Mouse (Mus musculus): ENCODE results near the gene Prpf38b. TPM values are rescaled to one million over a fixed set of nuclear protein-coding genes. Genes with fewer than 3 reads are reported as not detected.
"Not testable (repeated sequence)": the region's sequence is repeated elsewhere in the genome, so short reads cannot be mapped to it uniquely, and the experiment has no call there.

The Prpf38b gene
- polyA plus RNA-seq, 1 experiment from 2014 or later = 47.6 TPM

DNA sequence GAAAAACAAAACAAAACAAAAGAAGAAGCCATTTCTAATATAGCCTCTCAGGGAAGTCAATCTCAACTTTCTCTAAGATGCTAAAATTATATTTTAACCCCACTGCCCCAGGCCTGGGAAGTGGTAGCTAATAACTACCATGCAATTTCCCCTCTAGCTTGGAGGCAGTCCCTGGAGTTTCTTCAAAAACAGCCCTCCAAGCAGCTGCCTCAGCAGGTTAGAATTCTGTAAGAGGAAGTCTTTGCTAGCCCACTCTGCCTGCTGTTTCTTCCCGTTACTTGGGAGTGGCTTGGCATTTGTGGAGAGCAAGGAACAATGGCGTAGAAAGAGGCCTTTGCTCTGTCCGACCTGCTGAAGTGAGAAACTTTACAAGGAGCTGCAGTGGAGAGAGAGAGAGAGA, 46.4 kb downstream of the Prpf38b start:
- no peak for DNase-seq (ENCODE audit: low spot score)
- ATAC-seq (replicated peaks; ENCODE audit: low FRiP score, low read depth) = no peak
- no peaks in the 10 kb centered on the region for H3K9me3 ChIP-seq (replicated peaks; ENCODE audit: low read length)
- 54% methylated on average over 3 of the region's 3 CpGs for WGBS
- no peak overlapping the region for H3K9ac ChIP-seq (ENCODE audit: low read depth, low read length)
- no peaks in the 10 kb centered on the region for H3K4me1 ChIP-seq (replicated peaks; ENCODE audit: insufficient read depth, low read length)
- no peak for TF ChIP-seq CTCF (IDR thresholded peaks at IDR 0.05; ENCODE audit: low read depth)
- no peaks in the 10 kb centered on the region for H3K36me3 ChIP-seq (ENCODE audit: insufficient read depth, low read length)
- H3K4me2 ChIP-seq (ENCODE audit: low read length) = no peak overlapping the region
- no peak overlapping the region for H3K27ac ChIP-seq
- no peak overlapping the region for H3K4me3 ChIP-seq (replicated peaks; ENCODE audit: low read depth, low read length)
- no peaks in the 10 kb centered on the region for H3K27me3 ChIP-seq (ENCODE audit: insufficient read depth, low read length)

DNA sequence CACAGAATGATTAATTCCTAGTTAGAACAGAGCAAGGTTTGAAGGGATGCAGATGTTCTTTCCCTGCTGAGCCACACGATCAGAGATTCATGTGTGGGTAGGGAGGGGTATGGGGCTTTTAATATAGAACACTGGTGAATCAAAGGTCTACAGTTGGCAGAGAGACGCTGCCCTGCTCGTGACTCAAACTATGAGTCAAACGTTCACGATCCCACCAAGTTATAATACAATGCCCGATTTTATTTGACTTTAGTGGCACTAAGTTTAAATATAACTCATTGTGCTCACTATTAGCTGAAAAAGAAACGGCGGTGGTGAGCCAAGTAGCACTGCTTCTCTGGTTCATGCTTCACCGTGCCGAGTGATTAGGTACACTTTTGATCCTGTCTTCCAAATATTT, 48.4 kb downstream of the Prpf38b start:
- TF ChIP-seq CTCF (IDR thresholded peaks at IDR 0.05; ENCODE audit: low read depth) = no peak
- DNase-seq (ENCODE audit: low spot score) (no peak), ATAC-seq (replicated peaks; ENCODE audit: low FRiP score, low read depth) (no peak)
- no peak overlapping the region for H3K27ac ChIP-seq
- 82% methylated on average over 10 of the region's 10 CpGs for WGBS
- H3K27me3 ChIP-seq (ENCODE audit: insufficient read depth, low read length) = no peaks in the 10 kb centered on the region
- no peak overlapping the region for H3K4me2 ChIP-seq (ENCODE audit: low read length)
- H3K9ac ChIP-seq (ENCODE audit: low read depth, low read length) = no peak overlapping the region
- no peaks in the 10 kb centered on the region for H3K4me1 ChIP-seq (replicated peaks; ENCODE audit: insufficient read depth, low read length)
- no peaks in the 10 kb centered on the region for H3K36me3 ChIP-seq (ENCODE audit: insufficient read depth, low read length)
- H3K9me3 ChIP-seq (replicated peaks; ENCODE audit: low read length) = no peaks in the 10 kb centered on the region
- no peak overlapping the region for H3K4me3 ChIP-seq (replicated peaks; ENCODE audit: low read depth, low read length)

- ATAC-seq (replicated peaks; ENCODE audit: low FRiP score, low read depth); H3K4me3 ChIP-seq (replicated peaks; ENCODE audit: low read depth, low read length); H3K4me2 ChIP-seq (ENCODE audit: low read length); DNase-seq (ENCODE audit: low spot score); H3K9me3 ChIP-seq (replicated peaks; ENCODE audit: low read length); H3K36me3 ChIP-seq (ENCODE audit: insufficient read depth, low read length); H3K27me3 ChIP-seq (ENCODE audit: insufficient read depth, low read length); H3K27ac ChIP-seq; H3K9ac ChIP-seq (ENCODE audit: low read depth, low read length); H3K4me1 ChIP-seq (replicated peaks; ENCODE audit: insufficient read depth, low read length): not testable (repeated sequence)
- WGBS = 87% methylated on average over 4 of the region's 4 CpGs
Measured at GRCm38 (mm10) chr3:108862282-108862681, 49.2 kb downstream of the Prpf38b start.

DNA sequence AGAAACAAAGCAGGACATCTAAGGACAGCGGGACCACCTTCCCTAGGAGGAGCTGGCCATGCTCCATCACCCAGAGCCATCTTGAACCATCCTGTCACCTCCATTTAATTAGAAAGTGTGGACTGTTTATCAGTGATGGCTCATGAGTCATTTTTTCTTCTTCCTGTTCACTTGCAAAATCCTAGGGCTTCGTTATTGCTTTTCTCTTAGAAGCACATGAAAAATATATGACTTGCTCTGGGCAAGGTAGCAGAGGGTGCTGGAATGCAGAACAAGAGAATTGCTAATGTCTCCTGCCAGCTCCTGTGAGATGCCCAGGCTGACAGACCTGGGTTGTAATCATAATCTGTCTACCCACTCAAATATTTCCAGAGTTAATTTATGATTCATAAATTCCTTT, 50.7 kb downstream of the Prpf38b start:
- WGBS = 59% methylated on average over 2 of the region's 2 CpGs
- no peak overlapping the region for H3K9ac ChIP-seq (ENCODE audit: low read depth, low read length)
- H3K9me3 ChIP-seq (replicated peaks; ENCODE audit: low read length) = no peaks in the 10 kb centered on the region
- DNase-seq (ENCODE audit: low spot score) (no peak), ATAC-seq (replicated peaks; ENCODE audit: low FRiP score, low read depth) (no peak)
- no peaks in the 10 kb centered on the region for H3K27me3 ChIP-seq (ENCODE audit: insufficient read depth, low read length)
- H3K4me1 ChIP-seq (replicated peaks; ENCODE audit: insufficient read depth, low read length) = no peaks in the 10 kb centered on the region
- no peak overlapping the region for H3K4me3 ChIP-seq (replicated peaks; ENCODE audit: low read depth, low read length)
- H3K27ac ChIP-seq = no peak overlapping the region
- no peak for TF ChIP-seq CTCF (IDR thresholded peaks at IDR 0.05; ENCODE audit: low read depth)
- no peaks in the 10 kb centered on the region for H3K36me3 ChIP-seq (ENCODE audit: insufficient read depth, low read length)
- no peak overlapping the region for H3K4me2 ChIP-seq (ENCODE audit: low read length)

DNA sequence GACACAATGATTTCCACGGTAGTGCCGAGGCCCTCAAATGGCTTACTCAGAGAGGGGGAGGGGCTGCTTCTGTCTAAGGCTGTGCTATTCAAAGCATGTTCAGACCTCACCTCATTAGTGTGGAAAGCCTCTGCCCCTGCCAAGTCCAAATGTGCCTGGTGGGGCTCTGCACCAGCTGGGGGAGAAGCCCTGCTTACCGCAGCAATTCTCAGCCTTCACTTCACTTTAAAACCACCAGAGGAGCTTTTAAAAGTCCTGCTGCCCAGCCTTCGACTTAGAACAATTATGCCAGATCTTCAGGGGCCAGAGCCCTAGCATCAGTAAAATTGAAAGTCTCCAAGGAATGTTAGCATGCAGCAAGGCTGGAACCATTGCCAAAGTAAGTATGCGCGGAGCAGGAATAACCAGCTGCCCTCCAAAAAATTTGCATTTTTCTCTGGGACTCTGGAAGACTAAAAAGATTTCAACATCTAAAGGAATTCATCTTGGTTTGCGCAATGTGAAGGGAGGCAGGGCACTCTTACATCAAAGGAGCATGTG, 53.2 kb downstream of the Prpf38b start:
- Histone ChIP-seq H3K27ac (no peak overlapping the region), H3K4me3 (replicated peaks; ENCODE audit: low read depth, low read length) (no peak overlapping the region)

DNA sequence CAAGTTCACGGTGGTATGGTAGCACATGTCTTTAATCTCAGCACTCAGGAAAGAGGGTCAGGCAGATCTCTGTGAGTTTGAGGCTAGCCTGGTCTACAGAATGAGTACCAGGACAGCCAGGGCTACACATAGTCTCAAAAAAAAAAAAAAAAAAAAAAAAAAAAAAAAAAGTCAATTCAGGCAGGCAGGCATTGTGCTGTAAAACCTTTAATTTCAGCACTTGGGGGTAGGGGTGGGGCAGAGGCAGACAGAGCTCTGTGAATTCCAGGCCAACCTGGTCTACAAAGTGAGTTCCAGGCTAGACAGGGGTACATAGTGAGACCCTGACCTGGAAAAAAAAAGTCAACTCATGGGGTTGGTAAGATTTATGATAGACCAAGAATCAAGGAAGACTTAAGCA, 53.8 kb downstream of the Prpf38b start:
- H3K27ac ChIP-seq = no peak overlapping the region
- H3K9me3 ChIP-seq (replicated peaks; ENCODE audit: low read length) = no peaks in the 10 kb centered on the region
- no peak for ATAC-seq (replicated peaks; ENCODE audit: low FRiP score, low read depth)
- no peaks in the 10 kb centered on the region for H3K27me3 ChIP-seq (ENCODE audit: insufficient read depth, low read length)
- H3K9ac ChIP-seq (ENCODE audit: low read depth, low read length) = no peak overlapping the region
- no peak overlapping the region for H3K4me3 ChIP-seq (replicated peaks; ENCODE audit: low read depth, low read length)
- H3K4me1 ChIP-seq (replicated peaks; ENCODE audit: insufficient read depth, low read length) = no peaks in the 10 kb centered on the region
- DNase-seq (ENCODE audit: low spot score) = no peak
- H3K4me2 ChIP-seq (ENCODE audit: low read length) = no peak overlapping the region
- no peaks in the 10 kb centered on the region for H3K36me3 ChIP-seq (ENCODE audit: insufficient read depth, low read length)
- 90% methylated on average over 1 of the region's 1 CpGs for WGBS
- TF ChIP-seq CTCF (IDR thresholded peaks at IDR 0.05; ENCODE audit: low read depth) = no peak

More for the DNA sequence above, 53.2 kb downstream of the Prpf38b start:
- no peaks in the 10 kb centered on the region for H3K36me3 ChIP-seq (ENCODE audit: insufficient read depth, low read length)
- no peak overlapping the region for H3K4me2 ChIP-seq (ENCODE audit: low read length)
- 28% methylated on average over 7 of the region's 7 CpGs for WGBS
- H3K27me3 ChIP-seq (ENCODE audit: insufficient read depth, low read length) = no peaks in the 10 kb centered on the region
- H3K9ac ChIP-seq (ENCODE audit: low read depth, low read length) = no peak overlapping the region
- TF ChIP-seq CTCF (IDR thresholded peaks at IDR 0.05; ENCODE audit: low read depth) = 0 out of 2 replicates have a peak, but pooled peaks have one; percentile 5
- H3K4me1 ChIP-seq (replicated peaks; ENCODE audit: insufficient read depth, low read length) = no peaks in the 10 kb centered on the region
- ATAC-seq (replicated peaks; ENCODE audit: low FRiP score, low read depth) (no peak; the same call in 1 of the 2 replicates), DNase-seq (ENCODE audit: low spot score) (peak; percentile 65)
- no peaks in the 10 kb centered on the region for H3K9me3 ChIP-seq (replicated peaks; ENCODE audit: low read length)

DNA sequence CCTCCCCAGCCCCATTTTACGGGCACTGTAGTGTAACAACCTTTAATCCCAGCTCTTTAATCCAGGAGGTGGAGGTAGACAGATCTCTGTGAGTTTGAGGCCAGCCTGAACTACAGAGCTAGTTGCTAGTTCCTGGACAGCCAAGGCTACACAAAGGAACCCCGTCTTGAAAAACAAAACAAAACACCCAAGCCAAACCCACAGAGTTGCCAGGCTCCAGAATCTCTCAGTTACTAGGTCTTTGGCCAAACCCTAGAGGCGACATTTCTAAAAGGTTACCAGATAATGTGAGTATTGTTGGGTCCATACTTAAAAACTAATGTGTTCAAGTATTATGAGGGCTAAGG, 54.4 kb downstream of the Prpf38b start:
- no peak overlapping the region for H3K9ac ChIP-seq (ENCODE audit: low read depth, low read length)
- H3K27ac ChIP-seq = no peak overlapping the region
- H3K4me3 ChIP-seq (replicated peaks; ENCODE audit: low read depth, low read length) = no peak overlapping the region
- no peaks in the 10 kb centered on the region for H3K27me3 ChIP-seq (ENCODE audit: insufficient read depth, low read length)
- WGBS = 44% methylated on average over 3 of the region's 3 CpGs
- DNase-seq (ENCODE audit: low spot score) = no peak
- H3K9me3 ChIP-seq (replicated peaks; ENCODE audit: low read length) = no peaks in the 10 kb centered on the region
- H3K4me2 ChIP-seq (ENCODE audit: low read length) = no peak overlapping the region
- H3K36me3 ChIP-seq (ENCODE audit: insufficient read depth, low read length) = no peaks in the 10 kb centered on the region
- TF ChIP-seq CTCF (IDR thresholded peaks at IDR 0.05; ENCODE audit: low read depth) = no peak
- ATAC-seq (replicated peaks; ENCODE audit: low FRiP score, low read depth) = no peak
- no peaks in the 10 kb centered on the region for H3K4me1 ChIP-seq (replicated peaks; ENCODE audit: insufficient read depth, low read length)

Measured in kidney, postnatal 0 days (tissue).